In genomic region chr15:102510110-102510509, GRCm38 (mm10) we compare ENCODE assay signal across 8 mouse cellular contexts. TPM values are rescaled to one million over a fixed set of nuclear protein-coding genes. Genes with fewer than 3 reads are reported as not detected.
DNase-seq lines count a peak whose midpoint lies in the region; ATAC-seq and TF ChIP-seq lines count a peak whose summit lies in the region.

No protein-coding gene starts in this region.

- 0 out of 2 replicates have a peak, but pooled peaks have one; percentile 11 for ATAC-seq in cerebellum, adult (ENCODE audit: insufficient number of reproducible peaks, low FRiP score, low TSS enrichment)
- peak; percentile 19 for ATAC-seq in granulocyte monocyte progenitor cell, adult 5-6 weeks (replicated peaks; ENCODE audit: poor library complexity, severe bottlenecking)
- peak; percentile 33 for ATAC-seq in liver, postnatal 0 days

- no peaks in the 10 kb centered on the region for H3K36me3 ChIP-seq in liver, adult 2 months (ENCODE audit: control insufficient read depth, insufficient read depth, low read length)
- no peaks in the 10 kb centered on the region for H3K36me3 ChIP-seq in liver, postnatal 0 days (replicated peaks; ENCODE audit: insufficient read depth, low read length)

- no peaks in the 10 kb centered on the region for H3K9me3 ChIP-seq in liver, postnatal 0 days (ENCODE audit: low read length)

- no peak overlapping the region for H3K27ac ChIP-seq in liver, adult 2 months (replicated peaks; ENCODE audit: insufficient read depth, low read depth, low read length)
- no peak overlapping the region for H3K27ac ChIP-seq in liver, postnatal 0 days (ENCODE audit: low read depth)

- H3K79me2 ChIP-seq in liver, adult 2 months (ENCODE audit: control insufficient read depth, insufficient read depth, low read length): no peaks in the 10 kb centered on the region

- no peak for TF ChIP-seq POLR2A in liver, adult 2 months (IDR thresholded peaks at IDR 0.05; ENCODE audit: extremely low read depth, insufficient read depth, low read length)

- no peak for TF ChIP-seq CTCF in liver, adult 2 months (IDR thresholded peaks at IDR 0.05; ENCODE audit: low read depth, low read length)
- no peak for TF ChIP-seq CTCF in liver, postnatal 0 days (IDR thresholded peaks at IDR 0.05; ENCODE audit: low read depth)

- peak overlapping the region; percentile 78 for H3K9ac ChIP-seq in liver, adult 2 months (ENCODE audit: low read depth, low read length)
- peak overlapping the region; percentile 58 for H3K9ac ChIP-seq in liver, postnatal 0 days (replicated peaks)

- peak overlapping the region; percentile 97 for H3K4me2 ChIP-seq in liver, postnatal 0 days (ENCODE audit: low read depth, low read length)

- peak overlapping the region; percentile 90 for H3K4me3 ChIP-seq in liver, adult 2 months (ENCODE audit: insufficient read depth, low read depth, low read length)
- H3K4me3 ChIP-seq in liver, postnatal 0 days (ENCODE audit: low read depth, low read length): peak overlapping the region; percentile 64

- 28% methylated on average over 9 of the region's 9 CpGs for WGBS in liver, adult 2 months
- WGBS in liver, postnatal 0 days (ENCODE audit: insufficient replicate concordance): 14% methylated on average over 9 of the region's 9 CpGs

- DNase-seq in cerebellum, adult 11-12 months: no peak
- no peak for DNase-seq in liver, adult 2 months (ENCODE audit: extremely low read depth, low read depth, low spot score)
- DNase-seq in liver: no peak
- DNase-seq in liver, postnatal 0 days: no peak
- no peak for DNase-seq in adrenal gland, adult 2 months
- DNase-seq in adrenal gland, postnatal 36 days: no peak

- H3K27me3 ChIP-seq in liver, adult 2 months (ENCODE audit: control insufficient read depth, insufficient read depth, low read length): no peaks in the 10 kb centered on the region
- no peaks in the 10 kb centered on the region for H3K27me3 ChIP-seq in liver, postnatal 0 days (ENCODE audit: insufficient read depth, low read length)

- TF ChIP-seq EP300 in liver, postnatal 0 days (IDR thresholded peaks at IDR 0.05; ENCODE audit: low read depth): no peak

- H3K4me1 ChIP-seq in liver, adult 2 months (ENCODE audit: control insufficient read depth, insufficient read depth, low read length): peaks cover 4% of the 10 kb centered on the region
- H3K4me1 ChIP-seq in liver, postnatal 0 days (ENCODE audit: insufficient read depth): peaks cover 10% of the 10 kb centered on the region

RNA-seq across cellular contexts. Expression of gene Gm10337, which starts 6.6 kb away (rescaled TPM):
- not detected in 2 replicates for total RNA-seq in liver, adult 2 months (2014; rRNA removed)
- not detected in 2 replicates for polyA plus RNA-seq in liver, adult 2 months (2012; rRNA removed)
- total RNA-seq in granulocyte monocyte progenitor cell, adult 5-6 weeks (2014; fragmentation: Nextera tagmentation): 7.7 TPM in 1 of 2 replicates, not detected in the other
- not detected in 2 replicates for total RNA-seq in granulocyte monocyte progenitor cell, adult 5-6 weeks (2017)
- not detected in 2 replicates for polyA plus RNA-seq in liver, postnatal 0 days (2015; fragmentation: Nextera tagmentation; extraction: Ambion mirVana)
- total RNA-seq in adrenal gland, adult 2 months (2021): not detected
- polyA plus RNA-seq in adrenal gland, adult 2 months (2012; rRNA removed): not detected in 2 replicates
- total RNA-seq in adrenal gland, postnatal 36 days (2021): not detected

RNA-seq across cellular contexts. Expression of gene Map3k12, which starts 6.8 kb away (rescaled TPM):
- 0.34 and 0.46 TPM in 2 replicates for total RNA-seq in liver, adult 2 months (2014; rRNA removed)
- 0.22 and 0.43 TPM in 2 replicates for polyA plus RNA-seq in liver, adult 2 months (2012; rRNA removed)
- 0.38 TPM in 1 of 2 replicates, not detected in the other for total RNA-seq in granulocyte monocyte progenitor cell, adult 5-6 weeks (2014; fragmentation: Nextera tagmentation)
- 0.26 and 0.60 TPM in 2 replicates for total RNA-seq in granulocyte monocyte progenitor cell, adult 5-6 weeks (2017)
- polyA plus RNA-seq in liver, postnatal 0 days (2015; fragmentation: Nextera tagmentation; extraction: Ambion mirVana): 0.53 and 0.85 TPM in 2 replicates
- 10 to 100 TPM in 1 of 2 experiments, 1 to 10 TPM in 1; 5.2 to 15.1 TPM for total RNA-seq in adrenal gland, adult 2 months (2021)
- 10.6 and 12.0 TPM in 2 replicates for polyA plus RNA-seq in adrenal gland, adult 2 months (2012; rRNA removed)
- total RNA-seq in adrenal gland, postnatal 36 days (2021): 1 to 10 TPM; 8.0 to 8.9 TPM

RNA-seq across cellular contexts. Expression of gene Tarbp2, which starts 7.9 kb away (rescaled TPM):
- total RNA-seq in liver, adult 2 months (2014; rRNA removed): 15.2 and 16.0 TPM in 2 replicates
- 34.1 and 40.6 TPM in 2 replicates for polyA plus RNA-seq in liver, adult 2 months (2012; rRNA removed)
- 29.4 and 36.3 TPM in 2 replicates for total RNA-seq in granulocyte monocyte progenitor cell, adult 5-6 weeks (2014; fragmentation: Nextera tagmentation)
- 18.7 and 20.0 TPM in 2 replicates for total RNA-seq in granulocyte monocyte progenitor cell, adult 5-6 weeks (2017)
- polyA plus RNA-seq in liver, postnatal 0 days (2015; fragmentation: Nextera tagmentation; extraction: Ambion mirVana): 26.8 and 27.8 TPM in 2 replicates
- 10 to 100 TPM; 30.5 to 32.5 TPM for total RNA-seq in adrenal gland, adult 2 months (2021)
- polyA plus RNA-seq in adrenal gland, adult 2 months (2012; rRNA removed): 60.7 and 64.1 TPM in 2 replicates
- total RNA-seq in adrenal gland, postnatal 36 days (2021): 10 to 100 TPM; 32.5 to 33.5 TPM

RNA-seq across cellular contexts. Expression of gene Npff, which starts 14.6 kb away (rescaled TPM):
- total RNA-seq in liver, adult 2 months (2014; rRNA removed): 0.27 and 0.65 TPM in 2 replicates
- polyA plus RNA-seq in liver, adult 2 months (2012; rRNA removed): 1.4 and 3.5 TPM in 2 replicates
- total RNA-seq in granulocyte monocyte progenitor cell, adult 5-6 weeks (2014; fragmentation: Nextera tagmentation): 12.9 and 19.4 TPM in 2 replicates
- total RNA-seq in granulocyte monocyte progenitor cell, adult 5-6 weeks (2017): 2.4 TPM in 1 of 2 replicates, not detected in the other
- 0.42 and 0.60 TPM in 2 replicates for polyA plus RNA-seq in liver, postnatal 0 days (2015; fragmentation: Nextera tagmentation; extraction: Ambion mirVana)
- 1 to 10 TPM in 1 of 2 experiments, under 1 TPM in 1; 0.62 to 2.1 TPM for total RNA-seq in adrenal gland, adult 2 months (2021)
- 2.9 and 4.0 TPM in 2 replicates for polyA plus RNA-seq in adrenal gland, adult 2 months (2012; rRNA removed)
- 1 to 10 TPM; 2.5 to 3.6 TPM for total RNA-seq in adrenal gland, postnatal 36 days (2021)

RNA-seq across cellular contexts. Expression of gene Pcbp2, which starts 39.8 kb away (rescaled TPM):
- 112 and 189 TPM in 2 replicates for total RNA-seq in liver, adult 2 months (2014; rRNA removed)
- polyA plus RNA-seq in liver, adult 2 months (2012; rRNA removed): 261 and 273 TPM in 2 replicates
- total RNA-seq in granulocyte monocyte progenitor cell, adult 5-6 weeks (2014; fragmentation: Nextera tagmentation): 731 and 799 TPM in 2 replicates
- 213 and 218 TPM in 2 replicates for total RNA-seq in granulocyte monocyte progenitor cell, adult 5-6 weeks (2017)
- polyA plus RNA-seq in liver, postnatal 0 days (2015; fragmentation: Nextera tagmentation; extraction: Ambion mirVana): 68.4 and 70.9 TPM in 2 replicates
- total RNA-seq in adrenal gland, adult 2 months (2021): 100 to 1,000 TPM; 641 to 760 TPM
- 388 and 545 TPM in 2 replicates for polyA plus RNA-seq in adrenal gland, adult 2 months (2012; rRNA removed)
- total RNA-seq in adrenal gland, postnatal 36 days (2021): 100 to 1,000 TPM; 724 to 759 TPM
